Mouse (Mus musculus) neural tube, embryonic 14.5 days (tissue): ENCODE data around the gene Fam171b. TPM values are rescaled to one million over a fixed set of nuclear protein-coding genes. Genes with fewer than 3 reads are reported as not detected.

Experiments
- ATAC-seq: fragments of 200-750 bp; cut with Nextera tagmentation; 2 replicates; pipeline ENCODE4 v1.8.0; 2017; ENCODE audit warnings: low read depth, mild to moderate bottlenecking, moderate TSS enrichment, moderate library complexity
- H3K27ac ChIP-seq: fragments of 300-500 bp; sonication (generic); 2 replicates; pipeline ENCODE4 v1.5.1; 2014; ENCODE audit warnings: low read depth, mild to moderate bottlenecking, control low read depth, low read length, moderate library complexity, mixed read lengths
- H3K27me3 ChIP-seq: fragments of 300-500 bp; sonication (generic); 2 replicates; pipeline ENCODE4 v1.6.1; 2014; ENCODE audit warnings: low read length; ENCODE audit not compliant: control insufficient read depth, insufficient read depth
- H3K36me3 ChIP-seq: fragments of 300-500 bp; sonication (generic); 2 replicates; pipeline ENCODE4 v1.6.1; 2014; ENCODE audit warnings: low read length, mixed read lengths; ENCODE audit not compliant: control insufficient read depth, insufficient read depth
- H3K4me1 ChIP-seq: fragments of 300-500 bp; sonication (generic); 2 replicates; pipeline ENCODE4 v1.6.1; 2014; ENCODE audit warnings: low read length; ENCODE audit not compliant: control insufficient read depth, insufficient read depth
- H3K4me2 ChIP-seq: fragments of 300-500 bp; sonication (generic); 2 replicates; pipeline ENCODE4 v1.6.1; 2014; ENCODE audit warnings: mild to moderate bottlenecking, low read depth, low read length, control low read depth
- H3K4me3 ChIP-seq: fragments of 300-500 bp; sonication (generic); 2 replicates; pipeline ENCODE4 v1.5.1; 2014; ENCODE audit warnings: low read depth, low read length, control low read depth, mixed read lengths
- H3K9ac ChIP-seq: fragments of 300-500 bp; sonication (generic); replicated peaks from 2 replicates; pipeline ENCODE4 v1.6.1; 2014; ENCODE audit warnings: low read depth, mild to moderate bottlenecking, control low read depth, low read length, mixed read lengths
- H3K9me3 ChIP-seq: fragments of 300-500 bp; sonication (generic); 2 replicates; pipeline ENCODE4 v1.6.1; 2016; ENCODE audit warnings: low read length; ENCODE audit not compliant: control insufficient read depth
- WGBS: fragments of 180-500 bp; shearing (Covaris S2); extraction: QIAGEN DNeasy Blood & Tissue Kit; methylation state at CpG from one replicate; pipeline ENCODE4 v1.1.7; 2014; 5-methylcytosine and 5-hydroxymethylcytosine counted together
- polyA plus RNA-seq: library from polyadenylated mRNA; unstranded; fragments of >200 nt; fragmentation: Nextera tagmentation; extraction: Ambion mirVana; gene quantifications from 2 replicates; pipeline ENCODE4 v1.2.1, GENCODE M21; 2014

Fam171b gene
- polyA plus RNA-seq, 1 experiment from 2014 or later, result 98.7 TPM

DNA sequence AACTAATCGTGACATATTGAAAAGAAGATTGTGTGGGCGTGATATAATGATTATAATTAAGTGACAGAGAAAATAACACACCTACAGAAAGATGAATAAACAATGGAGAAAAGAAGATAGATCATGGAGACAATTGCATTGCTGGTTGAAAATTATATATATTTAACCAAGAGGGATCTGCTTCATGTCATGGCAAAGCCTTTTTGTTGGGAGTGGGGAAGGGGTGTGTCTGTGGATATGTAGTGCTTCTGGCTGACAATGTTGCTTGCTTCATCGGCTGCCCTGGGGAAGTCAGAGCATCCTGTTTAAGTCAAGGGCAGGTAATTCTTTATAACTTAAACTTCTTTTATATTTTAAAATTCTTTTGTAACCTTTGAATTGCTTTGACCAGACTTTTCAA lies 36.1 kb downstream of the Fam171b start:
- no peak overlapping the region for H3K4me2 ChIP-seq
- WGBS, result 91% methylated on average over 3 of the region's 3 CpGs
- no peak overlapping the region for H3K4me3 ChIP-seq
- H3K27ac ChIP-seq, result no peak overlapping the region
- H3K27me3 ChIP-seq, result no peaks in the 10 kb centered on the region
- H3K4me1 ChIP-seq, result no peaks in the 10 kb centered on the region
- H3K9ac ChIP-seq, result no peak overlapping the region
- no peak for ATAC-seq
- no peaks in the 10 kb centered on the region for H3K9me3 ChIP-seq
- H3K36me3 ChIP-seq, result no peaks in the 10 kb centered on the region

DNA sequence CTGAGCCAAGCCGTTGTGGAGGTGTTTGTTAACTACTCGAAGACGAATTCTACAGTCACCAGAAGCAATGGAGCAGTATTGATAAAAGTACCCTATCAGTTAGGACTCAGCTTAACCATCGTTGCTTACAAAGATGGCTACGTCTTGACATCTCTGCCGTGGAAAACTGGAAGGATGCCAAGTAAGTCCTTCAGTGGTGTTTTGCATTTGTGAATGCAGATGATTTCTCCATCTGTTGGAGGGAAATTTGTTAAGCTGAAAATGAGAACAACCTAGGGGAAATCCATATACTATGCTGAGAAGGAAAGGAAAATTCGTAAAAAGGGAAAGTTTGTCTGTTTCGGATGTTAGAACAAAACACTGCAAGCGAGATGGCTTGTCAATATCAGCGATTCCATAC lies 41.0 kb downstream of the Fam171b start:
- no peak overlapping the region for H3K4me2 ChIP-seq
- 86% methylated on average over 10 of the region's 10 CpGs for WGBS
- H3K27ac ChIP-seq, result no peak overlapping the region
- H3K4me1 ChIP-seq, result no peaks in the 10 kb centered on the region
- H3K27me3 ChIP-seq, result no peaks in the 10 kb centered on the region
- H3K4me3 ChIP-seq, result no peak overlapping the region
- H3K9me3 ChIP-seq, result no peaks in the 10 kb centered on the region
- no peaks in the 10 kb centered on the region for H3K36me3 ChIP-seq
- H3K9ac ChIP-seq, result no peak overlapping the region
- no peak for ATAC-seq

DNA sequence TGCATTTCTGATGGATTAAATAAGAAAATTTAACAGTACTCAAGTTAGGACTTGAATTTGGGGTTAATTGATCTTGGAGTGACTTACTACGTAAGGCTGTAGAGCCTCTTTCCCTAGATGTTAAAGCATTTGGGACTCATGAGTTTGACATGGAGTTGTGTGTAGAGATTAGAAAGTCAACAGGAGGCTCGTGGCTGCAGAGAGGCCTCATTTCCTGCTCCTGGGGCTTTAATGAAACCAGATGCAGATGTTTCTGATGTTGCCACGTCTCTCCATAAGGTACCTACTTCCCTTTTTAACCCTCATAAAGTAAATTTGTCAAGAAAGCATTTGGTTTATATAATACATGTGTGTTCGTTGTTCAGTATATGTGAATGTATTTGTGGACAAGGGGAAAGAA lies 43.8 kb downstream of the Fam171b start:
- Histone ChIP-seq H3K27ac (no peak overlapping the region), H3K4me2 (no peak overlapping the region), H3K9me3 (no peaks in the 10 kb centered on the region), H3K27me3 (no peaks in the 10 kb centered on the region), H3K4me3 (no peak overlapping the region), H3K4me1 (no peaks in the 10 kb centered on the region), H3K36me3 (no peaks in the 10 kb centered on the region), H3K9ac (no peak overlapping the region)
- no peak for ATAC-seq
- 68% methylated on average over 4 of the region's 4 CpGs for WGBS

DNA sequence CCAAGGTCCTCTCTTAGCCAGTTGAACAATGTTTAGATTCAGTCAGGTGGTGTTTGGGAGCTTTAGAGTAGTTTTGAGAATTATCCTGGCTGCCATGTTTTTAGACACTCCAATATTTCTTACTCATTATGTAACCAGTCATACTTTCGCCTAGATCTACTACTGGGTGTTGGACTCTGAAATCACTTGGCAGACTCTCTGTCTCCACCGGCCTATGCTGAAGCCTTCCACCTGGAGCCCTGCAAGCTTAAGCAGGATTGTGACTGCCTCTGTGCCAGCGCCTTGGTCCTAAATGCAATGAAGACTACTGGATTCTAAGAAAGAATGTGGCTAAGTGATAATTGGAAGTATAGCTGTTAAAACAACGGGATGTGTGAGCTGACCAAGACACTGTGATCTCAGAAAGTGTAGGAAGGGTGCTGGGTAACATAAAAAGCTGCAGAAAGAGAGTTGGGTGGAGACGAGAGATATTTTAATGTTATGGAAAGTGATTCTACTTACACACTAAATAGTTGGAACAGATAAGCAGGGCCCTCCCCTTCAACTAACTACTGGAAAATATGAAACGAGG lies 71.5 kb downstream of the Fam171b start:
- Histone ChIP-seq H3K9me3 (no peaks in the 10 kb centered on the region), H3K36me3 (peaks cover 12% of the 10 kb centered on the region; the same call in 1 of the 2 replicates), H3K9ac (no peak overlapping the region), H3K27ac (no peak overlapping the region), H3K4me2 (no peak overlapping the region), H3K27me3 (no peaks in the 10 kb centered on the region), H3K4me3 (no peak overlapping the region), H3K4me1 (no peaks in the 10 kb centered on the region)
- no peak for ATAC-seq
- WGBS, result 91% methylated on average over 6 of the region's 6 CpGs

DNA sequence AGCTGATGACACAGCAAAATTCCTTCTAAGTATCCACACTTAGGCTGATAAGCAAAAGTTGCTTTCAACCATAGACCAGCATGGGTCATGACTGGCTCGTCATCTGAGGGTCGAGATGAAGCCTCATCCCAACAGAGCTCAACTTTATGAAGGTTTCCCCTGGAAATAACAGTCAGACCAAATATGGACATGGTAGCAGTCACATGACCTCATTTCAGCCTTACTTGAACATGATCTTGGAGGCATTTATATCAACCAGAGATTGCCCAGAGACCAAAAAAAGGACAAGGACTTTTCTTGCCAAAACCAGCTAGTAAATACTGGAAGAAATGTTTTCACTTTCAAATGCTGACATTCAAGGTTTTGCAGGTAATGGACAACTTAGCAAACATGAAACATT lies 81.3 kb downstream of the Fam171b start:
- no peaks in the 10 kb centered on the region for H3K27me3 ChIP-seq
- H3K4me1 ChIP-seq, result no peaks in the 10 kb centered on the region
- ATAC-seq, result no peak
- H3K4me3 ChIP-seq, result no peak overlapping the region
- H3K9ac ChIP-seq, result no peak overlapping the region
- H3K9me3 ChIP-seq, result no peaks in the 10 kb centered on the region
- 95% methylated on average over 2 of the region's 2 CpGs for WGBS
- H3K27ac ChIP-seq, result no peak overlapping the region
- no peak overlapping the region for H3K4me2 ChIP-seq
- H3K36me3 ChIP-seq, result no peaks in the 10 kb centered on the region

DNA sequence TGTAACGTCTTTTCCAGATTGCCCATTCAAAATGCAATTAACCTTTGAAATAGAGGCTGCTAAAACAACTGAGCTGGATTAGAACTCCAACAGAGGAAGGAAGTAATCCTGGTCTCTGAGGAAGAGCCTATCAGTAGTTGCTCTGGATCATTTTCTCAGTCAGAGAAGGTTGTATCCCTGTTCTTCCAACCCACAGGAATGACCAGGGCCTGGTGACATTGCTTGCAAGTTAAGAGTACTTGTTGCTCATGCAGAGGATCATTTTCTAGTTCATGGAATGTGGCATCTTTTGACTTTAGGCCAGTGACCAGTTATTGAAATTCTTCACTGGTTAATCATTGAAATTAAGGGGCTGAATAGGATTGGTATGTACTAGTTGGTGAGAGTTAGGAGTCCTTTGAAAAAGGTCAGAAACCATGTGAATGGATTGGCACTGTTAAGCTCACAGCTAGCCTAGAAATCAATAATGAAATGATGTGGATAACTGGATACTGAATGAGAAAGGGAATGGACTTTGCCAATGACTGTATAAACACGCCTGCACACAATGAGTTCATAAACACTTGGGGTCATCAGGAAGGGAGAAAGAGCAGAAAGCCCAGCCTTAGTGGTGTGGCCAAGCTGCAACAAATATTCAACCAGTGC lies 89.6 kb downstream of the Fam171b start:
- Histone ChIP-seq H3K9ac (no peak overlapping the region), H3K4me2 (no peak overlapping the region), H3K9me3 (no peaks in the 10 kb centered on the region), H3K4me3 (no peak overlapping the region), H3K27me3 (no peaks in the 10 kb centered on the region), H3K36me3 (no peaks in the 10 kb centered on the region), H3K27ac (no peak overlapping the region), H3K4me1 (no peaks in the 10 kb centered on the region)
- WGBS, result 72% methylated on average over 2 of the region's 2 CpGs
- ATAC-seq, result no peak

DNA sequence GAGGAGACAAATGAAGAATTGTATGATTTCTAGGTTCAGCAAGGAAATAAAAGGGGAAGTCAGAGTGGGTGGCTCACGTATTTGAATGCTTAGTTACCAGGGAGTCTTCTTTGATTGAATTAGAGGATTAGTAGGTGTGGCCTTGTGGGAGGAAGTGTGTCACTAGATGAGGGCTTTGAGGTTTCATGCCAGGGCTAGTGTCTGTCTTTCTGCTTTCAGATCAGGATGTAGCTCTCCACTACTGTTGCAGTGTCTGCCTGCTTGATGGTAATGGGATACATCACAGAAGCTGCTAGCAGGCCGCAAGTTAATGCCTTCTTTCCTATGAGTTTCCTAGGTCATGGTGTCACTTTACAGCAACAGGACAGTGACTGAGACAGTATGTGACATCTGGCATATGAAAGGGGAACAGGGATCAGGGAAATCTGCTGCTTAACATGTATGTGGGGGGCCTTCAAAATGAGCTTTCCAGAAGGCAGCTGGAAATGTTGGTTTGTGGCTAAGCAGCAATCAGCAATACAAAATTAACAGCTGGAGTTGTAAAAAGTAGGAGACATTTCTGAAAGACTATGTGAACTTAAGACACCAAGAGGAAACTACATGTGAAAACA lies 117.1 kb downstream of the Fam171b start:
- no peak overlapping the region for H3K9ac ChIP-seq
- no peaks in the 10 kb centered on the region for H3K4me1 ChIP-seq
- no peaks in the 10 kb centered on the region for H3K9me3 ChIP-seq
- H3K36me3 ChIP-seq, result no peaks in the 10 kb centered on the region
- H3K27me3 ChIP-seq, result no peaks in the 10 kb centered on the region
- 68% methylated on average over 2 of the region's 2 CpGs for WGBS
- ATAC-seq, result no peak
- H3K4me3 ChIP-seq, result no peak overlapping the region
- no peak overlapping the region for H3K4me2 ChIP-seq
- H3K27ac ChIP-seq, result no peak overlapping the region

Other genes with a start within 250 kb of the Fam171b start
- 173 and 198 TPM in 2 replicates for gene Zc3h15, start 168.2 kb upstream of the Fam171b start, polyA plus RNA-seq
- 32.9 and 37.0 TPM in 2 replicates for gene Itgav, start 88.2 kb upstream of the Fam171b start, polyA plus RNA-seq
- gene Zswim2, start 128.6 kb downstream of the Fam171b start, polyA plus RNA-seq, result not detected in 2 replicates
- not detected in 2 replicates for gene Gm13698, start 143.1 kb downstream of the Fam171b start, polyA plus RNA-seq
- gene Gm13693, start 148.9 kb downstream of the Fam171b start, polyA plus RNA-seq, result not detected in 2 replicates
- gene Gm13695, start 154.7 kb downstream of the Fam171b start, polyA plus RNA-seq, result not detected in 2 replicates
- gene Gm13696, start 160.5 kb downstream of the Fam171b start, polyA plus RNA-seq, result not detected in 2 replicates
- gene Gm13694, start 166.3 kb downstream of the Fam171b start, polyA plus RNA-seq, result not detected in 2 replicates
- not detected in 2 replicates for gene Gm13697, start 172.1 kb downstream of the Fam171b start, polyA plus RNA-seq
- gene Gm13691, start 177.9 kb downstream of the Fam171b start, polyA plus RNA-seq, result not detected in 2 replicates